Mouse (Mus musculus): ENCODE measurements around the gene Gm42688.

- TF ChIP-seq POLR2A (IDR thresholded peaks at IDR 0.05; ENCODE audit: low read depth, low read length) (no peak), CTCF (IDR thresholded peaks at IDR 0.05; ENCODE audit: borderline replicate concordance, insufficient read depth, low read length) (no peak)
These were observed 3.0 kb upstream of the Gm42688 start for GRCm38 (mm10) chr6:83098411-83098810.
